Comparison of ENCODE assay signal across 8 mouse cellular contexts in genomic region chr3:134188979-134189946, GRCm38 (mm10). TPM values are rescaled to one million over a fixed set of nuclear protein-coding genes. Genes with fewer than 3 reads are reported as not detected.
DNase-seq lines count a peak whose midpoint lies in the region; ATAC-seq lines count a peak whose summit lies in the region.

No protein-coding gene starts in this region.

- peak overlapping the region; percentile 50 for H3K4me3 ChIP-seq in heart, embryonic 10.5 days
- H3K4me3 ChIP-seq in hindbrain, embryonic 11.5 days (ENCODE audit: low read depth, low read length): no peak overlapping the region
- peak overlapping the region; percentile 24 for H3K4me3 ChIP-seq in midbrain, embryonic 14.5 days (replicated peaks; ENCODE audit: low read depth, low read length)

- H3K27me3 ChIP-seq in heart, embryonic 10.5 days (ENCODE audit: insufficient read depth, poor library complexity, severe bottlenecking): no peaks in the 10 kb centered on the region
- no peaks in the 10 kb centered on the region for H3K27me3 ChIP-seq in hindbrain, embryonic 11.5 days (ENCODE audit: control insufficient read depth, insufficient read depth, low read length)
- H3K27me3 ChIP-seq in midbrain, embryonic 14.5 days (ENCODE audit: control insufficient read depth, insufficient read depth, low read length): no peaks in the 10 kb centered on the region

- no peak overlapping the region for H3K9ac ChIP-seq in hindbrain, embryonic 11.5 days (ENCODE audit: low read depth, low read length)
- no peak overlapping the region; the same call in 1 of the 2 replicates for H3K9ac ChIP-seq in midbrain, embryonic 14.5 days (replicated peaks; ENCODE audit: low read length)

- no peaks in the 10 kb centered on the region; the same call in 1 of the 2 replicates for H3K4me1 ChIP-seq in heart, embryonic 10.5 days
- no peaks in the 10 kb centered on the region for H3K4me1 ChIP-seq in hindbrain, embryonic 11.5 days (replicated peaks; ENCODE audit: control insufficient read depth, insufficient read depth, low read length)
- no peaks in the 10 kb centered on the region; the same call in 1 of the 2 replicates for H3K4me1 ChIP-seq in midbrain, embryonic 14.5 days (ENCODE audit: control insufficient read depth, insufficient read depth, low read length)

- peak overlapping the region; percentile 69 for H3K27ac ChIP-seq in heart, embryonic 10.5 days
- H3K27ac ChIP-seq in hindbrain, embryonic 11.5 days (ENCODE audit: low read depth, low read length): no peak overlapping the region
- H3K27ac ChIP-seq in midbrain, embryonic 14.5 days (replicated peaks; ENCODE audit: low read depth, low read length): 0 out of 2 replicates have a peak overlapping the region, but pooled peaks have one; percentile 9

- H3K4me2 ChIP-seq in hindbrain, embryonic 11.5 days (replicated peaks; ENCODE audit: low read depth, low read length): no peak overlapping the region; the same call in 1 of the 2 replicates
- H3K4me2 ChIP-seq in midbrain, embryonic 14.5 days (ENCODE audit: low read length): peak overlapping the region; percentile 55

- peak; percentile 74 for ATAC-seq in hindbrain, embryonic 11.5 days (ENCODE audit: low FRiP score)
- ATAC-seq in midbrain, embryonic 14.5 days (ENCODE audit: low FRiP score, low TSS enrichment): peak; percentile 61; the same call in 1 of the 2 replicates
- ATAC-seq in megakaryocyte progenitor cell, adult 5-6 weeks (replicated peaks; ENCODE audit: poor library complexity): no peak

- intact Hi-C loops in heart, postnatal 36 days (cut with DNase I): no loop called here

- no peaks in the 10 kb centered on the region for H3K9me3 ChIP-seq in heart, embryonic 10.5 days
- H3K9me3 ChIP-seq in hindbrain, embryonic 11.5 days (ENCODE audit: control insufficient read depth, low read length): no peaks in the 10 kb centered on the region
- no peaks in the 10 kb centered on the region for H3K9me3 ChIP-seq in midbrain, embryonic 14.5 days (ENCODE audit: control insufficient read depth, low read length)

- H3K36me3 ChIP-seq in heart, embryonic 10.5 days: no peaks in the 10 kb centered on the region
- no peaks in the 10 kb centered on the region for H3K36me3 ChIP-seq in hindbrain, embryonic 11.5 days (ENCODE audit: control insufficient read depth, insufficient read depth, low read length)
- no peaks in the 10 kb centered on the region for H3K36me3 ChIP-seq in midbrain, embryonic 14.5 days (ENCODE audit: control insufficient read depth, insufficient read depth, low read length)

- WGBS in heart, embryonic 10.5 days: 39% methylated on average over 12 of the region's 12 CpGs
- 55% methylated on average over 12 of the region's 12 CpGs for WGBS in hindbrain, embryonic 11.5 days
- 33% methylated on average over 12 of the region's 12 CpGs for WGBS in midbrain, embryonic 14.5 days

- no peak for DNase-seq in heart, embryonic 10.5 days (ENCODE audit: low spot score)
- no peak for DNase-seq in heart, postnatal 36 days
- DNase-seq in embryo, embryonic 10.5 days (ENCODE audit: low spot score): peak; percentile 42
- DNase-seq in hindbrain, embryonic 11.5 days (ENCODE audit: low spot score): peak; percentile 33
- peak; percentile 58 for DNase-seq in midbrain, embryonic 14.5 days
- DNase-seq in B cell, adult 2 months: no peak
- DNase-seq in gastrocnemius, adult 18-20 months (ENCODE audit: low spot score): no peak

RNA-seq across cellular contexts. Expression of gene Cxxc4, which starts 47.0 kb away (rescaled TPM):
- polyA plus RNA-seq in heart, embryonic 10.5 days (2016; fragmentation: Nextera tagmentation; extraction: Ambion mirVana): 3.7 and 4.1 TPM in 2 replicates
- total RNA-seq in heart, postnatal 36 days (2021): 1 to 10 TPM; 2.2 to 2.5 TPM
- polyA plus RNA-seq in hindbrain, embryonic 11.5 days (2014; fragmentation: Nextera tagmentation; extraction: Ambion mirVana): 26.5 and 32.7 TPM in 2 replicates
- polyA plus RNA-seq in midbrain, embryonic 14.5 days (2014; fragmentation: Nextera tagmentation; extraction: Ambion mirVana): 52.4 and 58.3 TPM in 2 replicates
- not detected in 2 replicates for total RNA-seq in megakaryocyte progenitor cell, adult 5-6 weeks (2015)
- not detected in 2 replicates for total RNA-seq in megakaryocyte progenitor cell, adult 5-6 weeks (2017)
- under 1 TPM; 0.27 to 0.45 TPM for total RNA-seq in gastrocnemius, adult 18-20 months (2021)

Comparison
In these comparisons a context has a peak if more than half of its experiments do, and no peak if none do; other contexts are left out.
1. DNase-seq: peak in embryo, embryonic 10.5 days (single experiment), hindbrain, embryonic 11.5 days (single experiment) and midbrain, embryonic 14.5 days (single experiment); none in heart, embryonic 10.5 days (single experiment), heart, postnatal 36 days (0 of 2), B cell, adult 2 months (0 of 2) and gastrocnemius, adult 18-20 months (single experiment).